Mouse (Mus musculus) intestine, embryonic 15.5 days (tissue): ENCODE measurements around the gene Cpne8. TPM values are rescaled to one million over a fixed set of nuclear protein-coding genes. Genes with fewer than 3 reads are reported as not detected.
"Not testable (repeated sequence)": the region's sequence is repeated elsewhere in the genome, so short reads cannot be mapped to it uniquely, and the experiment has no call there.

ENCODE experiments used
- ATAC-seq: fragments of 200-750 bp; cut with Nextera tagmentation; 2 replicates; pipeline ENCODE4 v1.8.0; 2017; ENCODE audit warnings: moderate TSS enrichment, moderate library complexity
- H3K27ac ChIP-seq: fragments of 300-500 bp; sonication (generic); 2 replicates; pipeline ENCODE4 v1.5.1; 2015; ENCODE audit warnings: mild to moderate bottlenecking, inconsistent platforms
- H3K27me3 ChIP-seq: fragments of 300-500 bp; sonication (generic); replicated peaks from 2 replicates; pipeline ENCODE4 v1.6.1; 2015; ENCODE audit warnings: inconsistent platforms
- H3K36me3 ChIP-seq: fragments of 300-500 bp; sonication (generic); 2 replicates; pipeline ENCODE4 v1.6.1; 2015; ENCODE audit warnings: inconsistent platforms
- H3K4me1 ChIP-seq: fragments of 300-500 bp; sonication (generic); replicated peaks from 2 replicates; pipeline ENCODE4 v1.6.1; 2015; ENCODE audit warnings: inconsistent platforms
- H3K4me2 ChIP-seq: fragments of 300-500 bp; sonication (generic); replicated peaks from 2 replicates; pipeline ENCODE4 v1.6.1; 2015; ENCODE audit warnings: mild to moderate bottlenecking, inconsistent platforms
- H3K4me3 ChIP-seq: fragments of 300-500 bp; sonication (generic); replicated peaks from 2 replicates; pipeline ENCODE4 v1.5.1; 2015; ENCODE audit warnings: inconsistent platforms
- H3K9ac ChIP-seq: fragments of 300-500 bp; sonication (generic); 2 replicates; pipeline ENCODE4 v1.6.1; 2015; ENCODE audit warnings: inconsistent platforms
- H3K9me3 ChIP-seq: fragments of 300-500 bp; sonication (generic); 2 replicates; pipeline ENCODE4 v1.6.1; 2016; ENCODE audit warnings: inconsistent platforms
- WGBS: fragments of 180-500 bp; shearing (Covaris S2); methylation state at CpG from one replicate; pipeline ENCODE4 v1.1.7; 2015; 5-methylcytosine and 5-hydroxymethylcytosine counted together
- polyA plus RNA-seq: library from polyadenylated mRNA; unstranded; fragments of >200 nt; fragmentation: Nextera tagmentation; extraction: Ambion mirVana; gene quantifications from 2 replicates; pipeline ENCODE4 v1.2.1, GENCODE M21; 2015

Gene Cpne8
- polyA plus RNA-seq, 1 experiment from 2014 or later: 39.0 TPM

GRCm38 (mm10) chr15:90536311-90537202, 142.7 kb downstream of the Cpne8 start:
- H3K4me2 ChIP-seq: no peak overlapping the region
- no peak for ATAC-seq
- no peak overlapping the region for H3K27ac ChIP-seq
- no peaks in the 10 kb centered on the region for H3K27me3 ChIP-seq
- H3K36me3 ChIP-seq: no peaks in the 10 kb centered on the region
- H3K4me1 ChIP-seq: no peaks in the 10 kb centered on the region
- H3K4me3 ChIP-seq: no peak overlapping the region
- H3K9me3 ChIP-seq: no peaks in the 10 kb centered on the region
- WGBS: 67% methylated on average over 5 of the region's 5 CpGs
- no peak overlapping the region for H3K9ac ChIP-seq

- no peak overlapping the region for H3K9ac ChIP-seq
- no peaks in the 10 kb centered on the region for H3K27me3 ChIP-seq
- H3K36me3 ChIP-seq: no peaks in the 10 kb centered on the region
- H3K4me2 ChIP-seq: no peak overlapping the region
- H3K27ac ChIP-seq: no peak overlapping the region
- 55% methylated on average over 7 of the region's 7 CpGs for WGBS
- ATAC-seq: no peak
- no peaks in the 10 kb centered on the region for H3K9me3 ChIP-seq
- no peak overlapping the region for H3K4me3 ChIP-seq
- no peaks in the 10 kb centered on the region for H3K4me1 ChIP-seq
These were observed 143.5 kb downstream of the Cpne8 start for GRCm38 (mm10) chr15:90535730-90536129.

GRCm38 (mm10) chr15:90512769-90513168, 166.5 kb downstream of the Cpne8 start:
- Histone ChIP-seq H3K9ac (no peak overlapping the region), H3K4me2 (no peak overlapping the region), H3K27me3 (no peaks in the 10 kb centered on the region), H3K4me3 (no peak overlapping the region), H3K9me3 (no peaks in the 10 kb centered on the region), H3K4me1 (no peaks in the 10 kb centered on the region), H3K36me3 (no peaks in the 10 kb centered on the region), H3K27ac (no peak overlapping the region)
- WGBS: 88% methylated on average over 4 of the region's 4 CpGs
- ATAC-seq: no peak

GRCm38 (mm10) chr15:90497080-90497479, 182.2 kb downstream of the Cpne8 start:
- no peak for ATAC-seq
- H3K36me3 ChIP-seq: no peaks in the 10 kb centered on the region
- no peak overlapping the region for H3K9ac ChIP-seq
- H3K4me1 ChIP-seq: no peaks in the 10 kb centered on the region
- H3K4me2 ChIP-seq: no peak overlapping the region
- H3K4me3 ChIP-seq: no peak overlapping the region
- H3K27me3 ChIP-seq: no peaks in the 10 kb centered on the region
- WGBS: 65% methylated on average over 3 of the region's 3 CpGs
- no peaks in the 10 kb centered on the region for H3K9me3 ChIP-seq
- no peak overlapping the region for H3K27ac ChIP-seq

DNA sequence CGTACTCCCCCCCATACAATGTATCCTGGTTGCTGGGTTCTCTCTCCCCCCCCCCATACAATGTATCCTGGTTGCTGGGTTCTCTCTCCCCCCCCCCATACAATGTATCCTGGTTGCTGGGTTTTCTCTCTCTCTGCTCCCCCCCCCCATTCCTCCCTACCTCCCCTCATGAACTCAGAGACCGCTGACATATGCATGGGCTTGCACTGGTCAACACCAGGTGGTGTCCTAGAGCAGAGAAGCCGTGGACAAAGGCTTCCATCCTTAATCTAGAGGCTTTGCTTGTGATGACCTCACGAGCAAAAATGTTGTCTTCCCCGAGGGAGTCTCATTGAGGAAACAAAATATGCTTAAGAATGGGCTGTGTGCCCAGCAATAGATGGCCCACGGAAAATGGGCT, 187.7 kb downstream of the Cpne8 start:
- no peak overlapping the region for H3K27ac ChIP-seq
- H3K4me1 ChIP-seq: no peaks in the 10 kb centered on the region
- 73% methylated on average over 6 of the region's 6 CpGs for WGBS
- no peaks in the 10 kb centered on the region for H3K36me3 ChIP-seq
- H3K9me3 ChIP-seq: no peaks in the 10 kb centered on the region
- H3K4me2 ChIP-seq: no peak overlapping the region
- H3K9ac ChIP-seq: no peak overlapping the region
- H3K4me3 ChIP-seq: no peak overlapping the region
- H3K27me3 ChIP-seq: no peaks in the 10 kb centered on the region
- no peak for ATAC-seq

- Histone ChIP-seq H3K4me3 (no peak overlapping the region), H3K4me2 (no peak overlapping the region), H3K9me3 (no peaks in the 10 kb centered on the region), H3K27ac (no peak overlapping the region), H3K27me3 (no peaks in the 10 kb centered on the region), H3K9ac (no peak overlapping the region), H3K4me1 (no peaks in the 10 kb centered on the region), H3K36me3 (no peaks in the 10 kb centered on the region)
- whole genome bisulfite sequencing: 83% methylated on average over 7 of the region's 7 CpGs
- no peak for ATAC-seq
These were observed 189.0 kb downstream of the Cpne8 start for GRCm38 (mm10) chr15:90490186-90490585.

DNA sequence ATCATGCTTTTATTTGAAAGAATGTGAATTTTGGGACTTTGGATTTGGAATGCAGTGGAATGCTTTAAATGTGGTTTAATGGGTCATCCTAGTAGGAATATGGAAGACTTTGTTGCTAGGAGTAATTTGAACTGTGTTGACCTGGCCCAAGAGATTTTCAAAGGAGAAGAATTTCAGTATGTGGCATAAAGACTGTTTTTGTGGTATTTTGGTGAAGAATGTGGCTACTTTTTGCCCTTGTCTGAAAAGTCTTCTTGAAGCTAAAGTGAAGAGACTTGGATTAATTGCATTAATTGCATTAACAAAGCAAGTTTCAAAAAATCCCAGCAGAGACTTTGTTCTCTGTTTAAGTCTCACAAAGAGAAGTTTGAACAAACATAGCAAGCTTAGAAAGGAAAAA, 208.7 kb downstream of the Cpne8 start:
- not testable (repeated sequence) for H3K27me3 ChIP-seq, H3K36me3 ChIP-seq, H3K4me1 ChIP-seq, H3K9me3 ChIP-seq, H3K9ac ChIP-seq, H3K4me2 ChIP-seq, H3K4me3 ChIP-seq, ATAC-seq, H3K27ac ChIP-seq

GRCm38 (mm10) chr15:90463281-90463680, 216.0 kb downstream of the Cpne8 start:
- Histone ChIP-seq H3K9ac (no peak overlapping the region), H3K36me3 (no peaks in the 10 kb centered on the region), H3K27ac (no peak overlapping the region), H3K27me3 (no peaks in the 10 kb centered on the region), H3K4me2 (no peak overlapping the region), H3K9me3 (no peaks in the 10 kb centered on the region), H3K4me1 (no peaks in the 10 kb centered on the region), H3K4me3 (no peak overlapping the region)
- ATAC-seq: no peak
- 56% methylated on average over 2 of the region's 2 CpGs for WGBS

DNA sequence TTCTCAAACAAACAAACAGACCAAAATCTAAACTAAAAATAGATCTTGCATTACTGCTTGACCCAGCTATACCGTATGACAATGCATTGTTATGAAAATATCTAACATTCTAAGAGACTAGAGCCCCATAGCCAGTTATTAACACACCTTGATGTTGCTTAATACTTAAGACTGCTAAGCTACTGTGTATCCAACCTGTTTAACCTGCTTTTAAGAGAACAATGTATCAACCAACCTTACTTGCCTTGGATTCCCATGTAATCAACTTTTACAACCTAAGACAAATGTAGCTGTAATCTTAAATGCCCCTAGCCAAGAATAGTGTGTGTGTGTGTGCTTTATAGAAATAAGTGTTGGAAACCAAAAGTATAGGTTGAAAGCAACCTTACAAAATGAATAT, 233.2 kb downstream of the Cpne8 start:
- no peak overlapping the region for H3K4me3 ChIP-seq
- no peaks in the 10 kb centered on the region for H3K27me3 ChIP-seq
- no peaks in the 10 kb centered on the region for H3K4me1 ChIP-seq
- H3K9me3 ChIP-seq: no peaks in the 10 kb centered on the region
- H3K27ac ChIP-seq: no peak overlapping the region
- H3K36me3 ChIP-seq: no peaks in the 10 kb centered on the region
- no peak overlapping the region for H3K4me2 ChIP-seq
- H3K9ac ChIP-seq: no peak overlapping the region
- ATAC-seq: no peak
- WGBS: 70% methylated on average over 1 of the region's 1 CpGs
